Mouse (Mus musculus): ENCODE results near the gene Rft1.
A peak's percentile ranks its signal among the peaks of the same experiment; 100 is the strongest.

The Rft1 gene

DNA sequence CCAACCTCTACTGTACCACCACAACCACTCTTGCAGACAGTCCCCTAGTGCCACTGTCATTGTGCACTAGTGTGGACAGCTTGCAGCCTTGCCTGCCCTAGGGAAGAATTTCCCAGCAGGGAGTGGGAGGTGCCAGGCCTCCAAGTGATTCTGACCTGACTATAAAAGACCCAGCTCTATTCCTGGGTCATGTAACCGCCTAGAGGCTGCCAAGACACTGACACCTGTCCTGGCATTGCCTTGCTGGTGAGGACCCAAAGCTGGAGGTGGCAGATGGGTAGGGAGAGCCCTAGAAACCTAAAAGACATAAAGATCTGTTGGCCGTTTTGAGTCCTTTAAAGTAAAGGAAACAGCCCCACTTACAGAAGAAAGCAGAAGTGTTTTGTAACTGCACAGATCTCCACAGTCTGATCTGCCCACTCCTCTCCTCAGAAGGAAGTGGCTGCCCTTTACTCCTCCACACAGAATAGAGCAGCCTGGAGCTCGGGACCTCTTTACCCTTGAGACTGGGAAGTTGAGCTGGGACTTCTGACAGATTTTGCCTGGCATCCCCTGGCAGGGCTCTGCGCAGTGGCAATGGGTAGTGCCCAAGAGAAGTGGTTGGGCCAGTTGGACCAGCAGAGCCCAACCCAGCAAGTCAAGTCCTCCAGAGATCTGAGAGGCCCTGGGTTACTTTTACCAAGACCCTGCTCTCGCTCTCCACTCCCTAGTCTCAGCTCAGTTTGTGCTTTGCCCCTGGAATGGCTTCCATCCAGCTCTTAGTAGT, 23.2 kb upstream of the Rft1 start:
- DNase-seq (ENCODE audit: low spot score in 2 of 2), result peak; percentile 44 to 54

DNA sequence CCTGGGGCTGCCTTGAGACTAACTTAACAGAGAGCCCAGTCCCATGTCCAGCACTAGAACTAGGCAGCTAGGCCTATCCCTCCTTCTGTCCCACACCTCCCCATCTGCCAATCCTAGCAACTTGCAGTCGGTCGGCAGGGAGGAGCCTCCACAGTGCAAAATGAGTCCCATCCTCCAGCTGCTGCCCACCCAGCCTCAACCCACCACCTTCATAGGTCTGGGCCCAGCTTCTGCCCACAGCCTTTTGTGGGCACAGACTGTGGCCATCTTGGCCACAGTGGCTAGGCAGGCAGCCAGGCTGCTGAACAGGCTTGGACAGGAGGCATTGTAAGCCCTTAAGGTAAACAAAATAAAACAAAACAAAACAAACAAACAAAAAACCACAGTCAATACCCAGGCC, 22.3 kb upstream of the Rft1 start:
- DNase-seq (ENCODE audit: low spot score in 2 of 2), result no peak

DNA sequence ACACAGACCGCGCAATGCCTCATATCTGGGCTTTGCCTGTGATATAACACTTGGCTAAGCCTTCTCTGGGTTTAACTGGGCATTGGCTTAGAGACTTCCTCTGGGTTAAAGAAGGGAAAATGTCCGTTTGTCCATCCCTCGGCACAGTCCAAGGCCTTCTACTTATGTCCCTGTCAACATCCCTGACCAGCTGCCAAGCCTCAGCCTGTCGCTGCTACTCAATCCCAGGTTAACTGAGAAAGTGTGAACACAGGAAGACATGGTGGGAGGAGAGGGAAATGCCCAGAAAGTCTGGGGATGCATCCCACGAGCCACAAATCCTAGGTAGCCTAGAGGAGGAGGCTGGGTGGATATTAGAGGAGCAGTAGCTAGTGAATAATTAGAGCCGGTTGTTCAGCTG, 20.5 kb upstream of the Rft1 start:
- no peak for DNase-seq (ENCODE audit: low spot score in 2 of 2)

- no peak for DNase-seq (ENCODE audit: low spot score in 2 of 2)
Observed at GRCm38 (mm10) chr14:30634418-30634817, 19.7 kb upstream of the Rft1 start.

- no peak for DNase-seq (ENCODE audit: low spot score in 2 of 2)
Observed at GRCm38 (mm10) chr14:30635219-30635910, 18.8 kb upstream of the Rft1 start.

GRCm38 (mm10) chr14:30636499-30636898, 17.7 kb upstream of the Rft1 start:
- no peak for DNase-seq (ENCODE audit: low spot score in 2 of 2)

GRCm38 (mm10) chr14:30637087-30637486, 17.1 kb upstream of the Rft1 start:
- DNase-seq (ENCODE audit: low spot score in 2 of 2), result no peak

- no peak for DNase-seq (ENCODE audit: low spot score in 2 of 2)
Observed at GRCm38 (mm10) chr14:30638009-30638408, 16.2 kb upstream of the Rft1 start.

GRCm38 (mm10) chr14:30638686-30639085, 15.5 kb upstream of the Rft1 start:
- DNase-seq (ENCODE audit: low spot score in 2 of 2), result no peak

GRCm38 (mm10) chr14:30641748-30642147, 12.4 kb upstream of the Rft1 start:
- no peak for DNase-seq (ENCODE audit: low spot score in 2 of 2)

DNA sequence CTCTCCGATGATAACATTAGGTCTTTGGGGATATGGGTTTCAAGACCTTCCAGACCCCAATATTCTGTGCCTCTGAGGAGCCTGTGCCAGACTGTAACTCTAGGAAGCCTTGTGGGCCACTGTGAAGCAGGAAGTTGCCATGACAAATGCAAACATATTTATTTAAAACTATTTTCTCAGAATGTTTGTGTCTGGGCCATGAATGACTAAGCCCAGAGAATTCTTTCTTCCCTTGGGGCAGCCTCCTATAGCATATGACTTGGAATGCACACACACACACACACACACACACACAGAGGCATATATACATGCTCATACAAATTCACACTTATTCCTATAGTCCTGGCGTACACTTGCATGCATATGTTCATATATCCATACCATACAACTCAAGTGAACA, 10.1 kb upstream of the Rft1 start:
- DNase-seq (ENCODE audit: low spot score in 2 of 2), result no peak

GRCm38 (mm10) chr14:30645066-30645465, 9.1 kb upstream of the Rft1 start:
- DNase-seq (ENCODE audit: low spot score in 2 of 2), result no peak

DNA sequence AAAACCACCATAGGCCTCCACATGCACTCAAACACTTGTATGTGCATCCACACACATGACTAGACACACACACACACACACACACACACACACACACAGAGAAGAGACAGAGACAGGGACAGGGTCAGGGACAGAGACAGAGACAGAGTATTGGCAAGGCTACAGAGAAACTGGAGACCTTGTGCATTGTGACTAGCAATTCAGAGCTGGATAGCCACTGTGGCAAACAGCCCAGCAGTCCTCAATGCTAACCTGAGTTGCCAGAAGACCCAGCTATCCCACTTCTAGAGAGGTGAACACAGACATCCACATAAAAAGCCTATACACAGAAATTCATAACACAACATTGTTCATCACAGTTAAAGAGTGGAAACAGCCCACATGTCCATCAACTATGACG, 7.7 kb upstream of the Rft1 start:
- DNase-seq (ENCODE audit: low spot score in 2 of 2), result no peak

GRCm38 (mm10) chr14:30648478-30648877, 5.7 kb upstream of the Rft1 start:
- DNase-seq (ENCODE audit: low spot score in 2 of 2), result no peak

DNA sequence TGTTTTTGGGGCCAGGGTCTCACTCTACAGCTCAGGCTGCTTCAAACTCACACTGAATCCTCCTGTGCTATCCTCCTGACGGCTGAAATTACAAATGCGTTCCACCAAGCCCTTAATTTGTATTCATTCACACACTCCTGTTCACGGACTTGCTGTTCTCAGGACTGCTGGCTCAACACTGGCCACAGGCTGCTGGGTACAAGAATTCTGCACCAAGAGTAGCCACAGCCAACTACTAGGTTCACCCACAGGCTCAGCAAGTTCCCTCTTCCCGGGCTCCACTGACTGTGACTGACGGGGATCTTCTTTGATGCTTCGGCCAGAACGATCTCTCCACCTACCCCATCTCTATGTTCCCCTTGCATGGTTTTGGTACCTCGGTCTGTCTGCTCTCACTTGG, 4.4 kb upstream of the Rft1 start:
- peak; percentile 41 to 45 for DNase-seq (ENCODE audit: low spot score in 2 of 2)

- DNase-seq (ENCODE audit: low spot score in 2 of 2), result peak; percentile 85 to 86
Observed at GRCm38 (mm10) chr14:30650969-30651368, 3.2 kb upstream of the Rft1 start.

- DNase-seq (ENCODE audit: low spot score in 2 of 2), result no peak
Observed at GRCm38 (mm10) chr14:30654691-30655228, 600 bp downstream of the Rft1 start.

DNA sequence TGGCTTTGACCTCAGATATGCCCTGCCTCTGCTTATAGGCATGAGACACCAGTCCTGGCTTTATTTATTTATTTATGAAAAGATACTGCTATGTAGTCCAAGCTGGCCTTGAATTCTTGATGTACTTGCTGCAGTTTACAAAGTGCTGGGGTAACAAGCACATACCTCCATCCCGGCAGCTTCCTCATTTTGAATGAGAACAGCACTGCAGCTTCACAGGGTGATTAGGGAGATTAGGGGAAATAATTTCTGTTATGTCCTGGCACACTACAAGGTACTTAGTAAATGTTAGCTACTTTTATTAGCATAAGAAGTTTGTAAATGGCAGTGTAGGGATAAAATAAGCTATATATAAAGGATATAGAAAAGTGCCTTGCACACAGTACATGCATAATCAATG, 1.4 kb downstream of the Rft1 start:
- no peak for DNase-seq (ENCODE audit: low spot score in 2 of 2)

DNA sequence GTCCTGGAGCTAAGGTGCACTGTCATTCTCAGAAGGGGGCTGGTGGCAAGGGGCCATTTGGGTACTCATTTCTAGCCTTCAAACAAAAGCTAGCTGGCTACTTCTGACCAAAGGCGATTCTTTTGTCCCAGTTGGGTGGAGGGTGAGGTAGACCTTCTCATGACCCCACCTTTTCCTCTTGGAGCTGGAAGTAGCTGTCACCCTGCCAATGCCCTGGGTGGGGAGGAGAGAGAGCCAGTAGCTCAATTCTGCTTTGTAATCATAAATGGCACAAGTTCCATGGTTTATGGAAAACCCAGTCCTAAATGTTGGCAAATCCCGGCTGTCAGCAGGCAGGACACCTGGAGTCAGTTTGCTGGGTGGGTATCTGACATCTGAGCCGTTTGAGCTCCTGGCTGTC, 11.9 kb downstream of the Rft1 start:
- no peak for DNase-seq (ENCODE audit: low spot score in 2 of 2)

DNA sequence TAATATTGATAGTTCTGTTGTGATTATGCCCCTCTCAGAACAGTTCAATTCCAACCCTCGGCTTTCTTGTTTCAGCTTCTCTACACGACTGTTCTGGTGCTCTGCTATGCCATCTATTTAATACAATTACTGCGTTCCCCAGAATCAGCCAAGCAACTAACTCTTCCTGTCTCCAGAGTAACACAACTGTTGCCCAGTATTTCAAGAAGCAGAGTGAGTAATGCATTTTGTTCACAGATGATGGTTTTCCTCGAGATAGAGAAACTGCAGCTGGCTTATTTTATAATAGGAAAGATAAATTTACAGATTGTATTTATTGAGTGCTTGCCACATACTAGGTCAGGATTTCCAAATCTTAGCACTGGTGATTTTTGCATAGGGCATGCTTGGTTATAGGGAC, 12.4 kb downstream of the Rft1 start:
- DNase-seq (ENCODE audit: low spot score in 2 of 2), result no peak

DNA sequence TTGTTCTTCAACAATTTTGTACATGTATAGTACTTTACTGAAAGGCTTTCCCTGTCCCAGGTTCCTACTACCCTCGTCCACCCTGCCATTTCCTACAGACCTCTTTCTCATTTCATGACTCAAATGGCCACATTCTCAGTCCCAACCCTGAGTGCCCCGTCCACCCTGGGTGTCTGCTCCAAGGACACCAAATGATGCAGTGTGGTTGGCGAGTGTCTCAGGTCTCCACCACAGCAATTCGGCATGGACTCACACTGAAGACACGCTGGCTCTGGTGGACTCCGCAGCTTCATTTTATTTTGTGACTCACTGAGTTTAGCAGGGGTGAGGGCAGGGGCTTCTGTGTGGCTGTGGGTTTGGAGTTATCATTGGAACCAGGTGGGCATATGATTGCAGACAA, 16.0 kb downstream of the Rft1 start:
- DNase-seq (ENCODE audit: low spot score in 2 of 2), result no peak

GRCm38 (mm10) chr14:30671095-30671985, 17.2 kb downstream of the Rft1 start:
- no peak for DNase-seq (ENCODE audit: low spot score in 2 of 2)
